Mouse (Mus musculus) limb, embryonic 11.5 days (tissue): ENCODE data around the gene Ctnna3. TPM values are rescaled to one million over a fixed set of nuclear protein-coding genes. Genes with fewer than 3 reads are reported as not detected.

ENCODE experiments used
- ATAC-seq: fragments of 200-750 bp; cut with Nextera tagmentation; 2 replicates; pipeline ENCODE4 v1.8.0; 2017; ENCODE audit warnings: low read depth; ENCODE audit not compliant: insufficient number of reproducible peaks, low FRiP score, low TSS enrichment
- DNase-seq: peaks from one replicate; pipeline ENCODE4 v3.0.0-alpha.2; 2015; ENCODE audit warnings: low spot score
- H3K27ac ChIP-seq: fragments of 300-500 bp; sonication (generic); replicated peaks from 2 replicates; pipeline ENCODE4 v1.5.1; 2014; ENCODE audit warnings: low read depth, mild to moderate bottlenecking, low read length
- H3K27me3 ChIP-seq: fragments of 300-500 bp; sonication (generic); 2 replicates; pipeline ENCODE4 v1.6.1; 2014; ENCODE audit warnings: mild to moderate bottlenecking, low read length, mixed read lengths; ENCODE audit not compliant: control insufficient read depth, insufficient read depth
- H3K36me3 ChIP-seq: fragments of 300-500 bp; sonication (generic); 2 replicates; pipeline ENCODE4 v1.6.1; 2014; ENCODE audit warnings: mild to moderate bottlenecking, low read length, moderate library complexity, mixed read lengths; ENCODE audit not compliant: control insufficient read depth, insufficient read depth
- H3K4me1 ChIP-seq: fragments of 300-500 bp; sonication (generic); 2 replicates; pipeline ENCODE4 v1.6.1; 2014; ENCODE audit warnings: low read length, mixed read lengths; ENCODE audit not compliant: control insufficient read depth, insufficient read depth
- H3K4me2 ChIP-seq: fragments of 300-500 bp; sonication (generic); 2 replicates; pipeline ENCODE4 v1.6.1; 2014; ENCODE audit warnings: low read depth, mild to moderate bottlenecking, moderate library complexity; ENCODE audit not compliant: severe bottlenecking
- H3K4me3 ChIP-seq: fragments of 300-500 bp; sonication (generic); 2 replicates; pipeline ENCODE4 v1.5.1; 2014; ENCODE audit warnings: low read depth, low read length
- H3K9ac ChIP-seq: fragments of 300-500 bp; sonication (generic); 2 replicates; pipeline ENCODE4 v1.6.1; 2014; ENCODE audit warnings: mild to moderate bottlenecking, low read length
- H3K9me3 ChIP-seq: fragments of 300-500 bp; sonication (generic); 2 replicates; pipeline ENCODE4 v1.6.1; 2016; ENCODE audit warnings: low read length; ENCODE audit not compliant: control insufficient read depth
- WGBS: fragments of 180-500 bp; shearing (Covaris S2); extraction: QIAGEN DNeasy Blood & Tissue Kit; methylation state at CpG from one replicate; pipeline ENCODE4 v1.1.7; 2014; 5-methylcytosine and 5-hydroxymethylcytosine counted together
- polyA plus RNA-seq: library from polyadenylated mRNA; unstranded; fragments of >200 nt; fragmentation: Nextera tagmentation; extraction: Ambion mirVana; gene quantifications from 2 replicates; pipeline ENCODE4 v1.2.1, GENCODE M21; 2014

Ctnna3 gene
- polyA plus RNA-seq, 1 experiment from 2014 or later, result 0.04 TPM

GRCm38 (mm10) chr10:63654560-63654959, 224.7 kb downstream of the Ctnna3 start:
- WGBS, result 90% methylated on average over 5 of the region's 5 CpGs
- Histone ChIP-seq H3K27me3 (no peaks in the 10 kb centered on the region), H3K27ac (no peak overlapping the region), H3K4me3 (no peak overlapping the region), H3K4me2 (no peak overlapping the region), H3K9ac (no peak overlapping the region), H3K4me1 (no peaks in the 10 kb centered on the region), H3K9me3 (no peaks in the 10 kb centered on the region), H3K36me3 (no peaks in the 10 kb centered on the region)
- no peak for ATAC-seq
- DNase-seq, result no peak

GRCm38 (mm10) chr10:63676343-63676742, 246.4 kb downstream of the Ctnna3 start:
- DNase-seq (no peak), ATAC-seq (no peak)
- H3K9ac ChIP-seq, result no peak overlapping the region
- no peak overlapping the region for H3K27ac ChIP-seq
- H3K36me3 ChIP-seq, result no peaks in the 10 kb centered on the region
- WGBS, result 93% methylated on average over 6 of the region's 6 CpGs
- H3K4me3 ChIP-seq, result no peak overlapping the region
- H3K4me1 ChIP-seq, result no peaks in the 10 kb centered on the region
- no peaks in the 10 kb centered on the region for H3K27me3 ChIP-seq
- no peak overlapping the region for H3K4me2 ChIP-seq
- H3K9me3 ChIP-seq, result no peaks in the 10 kb centered on the region

- H3K27me3 ChIP-seq, result no peaks in the 10 kb centered on the region
- ATAC-seq (no peak), DNase-seq (no peak)
- H3K4me2 ChIP-seq, result no peak overlapping the region
- H3K4me1 ChIP-seq, result no peaks in the 10 kb centered on the region
- H3K4me3 ChIP-seq, result no peak overlapping the region
- H3K36me3 ChIP-seq, result no peaks in the 10 kb centered on the region
- H3K27ac ChIP-seq, result no peak overlapping the region
- WGBS, result 48% methylated on average over 3 of the region's 3 CpGs
- H3K9ac ChIP-seq, result no peak overlapping the region
- H3K9me3 ChIP-seq, result no peaks in the 10 kb centered on the region
These were observed 259.3 kb downstream of the Ctnna3 start for GRCm38 (mm10) chr10:63689233-63689632.

GRCm38 (mm10) chr10:63689651-63690050, 259.8 kb downstream of the Ctnna3 start:
- Histone ChIP-seq H3K4me3 (no peak overlapping the region), H3K4me1 (no peaks in the 10 kb centered on the region)
- no peak for DNase-seq

GRCm38 (mm10) chr10:63692039-63692438, 262.1 kb downstream of the Ctnna3 start:
- Histone ChIP-seq H3K27me3 (no peaks in the 10 kb centered on the region), H3K4me1 (no peaks in the 10 kb centered on the region), H3K9me3 (no peaks in the 10 kb centered on the region), H3K4me2 (no peak overlapping the region), H3K9ac (no peak overlapping the region), H3K27ac (no peak overlapping the region), H3K4me3 (no peak overlapping the region), H3K36me3 (no peaks in the 10 kb centered on the region)
- ATAC-seq (peak; percentile 39; the same call in 1 of the 2 replicates), DNase-seq (peak; percentile 68)
- WGBS, result 46% methylated on average over 3 of the region's 3 CpGs

More at GRCm38 (mm10) chr10:63689651-63690050, 259.8 kb downstream of the Ctnna3 start:
- Histone ChIP-seq H3K27me3 (no peaks in the 10 kb centered on the region), H3K4me2 (no peak overlapping the region), H3K27ac (no peak overlapping the region), H3K36me3 (no peaks in the 10 kb centered on the region), H3K9me3 (no peaks in the 10 kb centered on the region), H3K9ac (no peak overlapping the region)
- ATAC-seq, result no peak
- 60% methylated on average over 4 of the region's 4 CpGs for WGBS

DNA sequence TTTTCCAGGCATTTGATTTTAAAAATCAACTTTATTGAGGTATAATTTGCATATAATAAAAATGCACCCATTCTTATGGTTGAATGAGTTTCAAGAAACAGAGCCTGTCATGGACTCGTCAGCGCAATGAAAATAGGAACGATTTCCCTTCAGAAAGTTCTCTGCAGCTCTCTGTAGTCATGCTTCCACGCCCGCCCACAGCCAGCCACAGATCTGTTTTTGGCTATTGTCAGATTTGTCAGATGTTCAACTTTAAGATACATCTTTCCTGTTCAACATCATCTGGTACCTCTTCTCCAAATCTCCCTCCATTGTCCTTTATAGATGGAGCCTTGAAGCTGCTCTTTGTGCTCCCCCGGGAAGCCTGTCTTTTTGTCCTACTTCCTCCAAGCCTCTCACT, 280.3 kb downstream of the Ctnna3 start:
- H3K4me1 ChIP-seq, result no peaks in the 10 kb centered on the region
- H3K27me3 ChIP-seq, result no peaks in the 10 kb centered on the region
- no peak for ATAC-seq
- H3K27ac ChIP-seq, result no peak overlapping the region
- H3K9ac ChIP-seq, result no peak overlapping the region
- no peaks in the 10 kb centered on the region for H3K9me3 ChIP-seq
- no peak overlapping the region for H3K4me2 ChIP-seq
- H3K36me3 ChIP-seq, result no peaks in the 10 kb centered on the region
- 95% methylated on average over 6 of the region's 6 CpGs for WGBS
- no peak overlapping the region for H3K4me3 ChIP-seq
- no peak for DNase-seq

DNA sequence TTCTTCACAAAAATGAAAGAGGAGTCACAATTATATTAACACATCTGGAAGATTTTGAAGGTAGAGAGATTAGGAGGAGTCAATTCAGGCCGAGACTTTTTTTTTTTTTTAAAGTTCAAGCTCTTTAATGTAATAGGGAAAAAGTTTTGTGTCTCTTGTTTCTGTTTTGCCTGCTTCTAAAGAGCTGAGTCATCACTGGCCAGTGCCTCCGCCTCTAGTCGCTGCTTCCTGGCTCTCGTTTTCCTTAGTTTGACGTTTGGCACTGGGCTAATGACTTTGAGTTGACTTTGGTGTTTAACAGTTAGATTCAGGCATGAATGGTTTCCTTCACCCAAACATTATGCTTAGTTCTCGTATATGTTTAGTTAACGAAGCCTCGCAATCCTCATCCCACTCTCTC, 282.6 kb downstream of the Ctnna3 start:
- H3K4me1 ChIP-seq, result no peaks in the 10 kb centered on the region
- H3K27ac ChIP-seq, result no peak overlapping the region
- H3K4me2 ChIP-seq, result no peak overlapping the region
- no peak overlapping the region for H3K4me3 ChIP-seq
- ATAC-seq (no peak), DNase-seq (no peak)
- no peaks in the 10 kb centered on the region for H3K36me3 ChIP-seq
- no peak overlapping the region for H3K9ac ChIP-seq
- H3K27me3 ChIP-seq, result no peaks in the 10 kb centered on the region
- WGBS, result 65% methylated on average over 8 of the region's 8 CpGs
- no peaks in the 10 kb centered on the region for H3K9me3 ChIP-seq

- Histone ChIP-seq H3K4me3 (no peak overlapping the region), H3K27me3 (no peaks in the 10 kb centered on the region), H3K9ac (no peak overlapping the region), H3K36me3 (no peaks in the 10 kb centered on the region), H3K4me2 (no peak overlapping the region), H3K27ac (no peak overlapping the region), H3K9me3 (no peaks in the 10 kb centered on the region), H3K4me1 (no peaks in the 10 kb centered on the region)
- 78% methylated on average over 4 of the region's 4 CpGs for WGBS
- ATAC-seq (no peak), DNase-seq (no peak)
These were observed 284.3 kb downstream of the Ctnna3 start for GRCm38 (mm10) chr10:63714151-63714550.

DNA sequence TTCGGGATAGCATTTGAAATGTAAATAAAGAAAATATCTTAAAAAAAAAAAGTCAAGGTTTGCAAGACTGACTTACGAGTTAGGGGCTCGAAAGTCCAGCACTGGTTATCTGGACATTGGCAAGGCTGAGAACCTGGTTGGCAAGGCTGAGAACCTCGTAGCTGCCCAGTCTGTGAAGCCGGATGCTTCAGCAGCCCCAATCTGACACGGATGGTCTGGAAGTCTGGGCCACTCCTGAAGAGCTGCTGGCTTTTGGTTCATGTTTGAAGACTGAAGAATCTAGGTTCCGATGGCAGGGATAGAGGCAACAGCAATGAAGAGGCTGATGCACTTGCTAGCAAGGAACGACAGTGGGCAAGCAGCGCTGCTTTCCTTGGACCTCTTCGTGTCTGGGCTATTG, 339.0 kb downstream of the Ctnna3 start:
- Histone ChIP-seq H3K4me2 (no peak overlapping the region), H3K27me3 (no peaks in the 10 kb centered on the region), H3K9me3 (no peaks in the 10 kb centered on the region)

More for the DNA sequence above, 339.0 kb downstream of the Ctnna3 start:
- no peak for ATAC-seq
- 91% methylated on average over 10 of the region's 10 CpGs for WGBS
- no peak overlapping the region for H3K4me3 ChIP-seq
- no peak for DNase-seq
- H3K9ac ChIP-seq, result no peak overlapping the region
- H3K27ac ChIP-seq, result no peak overlapping the region
- H3K36me3 ChIP-seq, result no peaks in the 10 kb centered on the region
- H3K4me1 ChIP-seq, result no peaks in the 10 kb centered on the region
